Mouse (Mus musculus) small intestine, adult 10 weeks (tissue): ENCODE results near the gene Ryk. TPM values are rescaled to one million over a fixed set of nuclear protein-coding genes. Genes with fewer than 3 reads are reported as not detected.

Experiments used
- polyA plus RNA-seq: library from polyadenylated mRNA; stranded (reverse); fragments of 350-450 nt; fragmentation: Illumina TruSeq; extraction: RNeasy Lipid Tissue Mini Kit (QIAGEN cat#74804); gene quantifications from one replicate; pipeline ENCODE4 v1.2.3, GENCODE M21; 2014; ENCODE audit warnings: low replicate concordance

Gene Ryk
- polyA plus RNA-seq = 66.2 TPM

DNA sequence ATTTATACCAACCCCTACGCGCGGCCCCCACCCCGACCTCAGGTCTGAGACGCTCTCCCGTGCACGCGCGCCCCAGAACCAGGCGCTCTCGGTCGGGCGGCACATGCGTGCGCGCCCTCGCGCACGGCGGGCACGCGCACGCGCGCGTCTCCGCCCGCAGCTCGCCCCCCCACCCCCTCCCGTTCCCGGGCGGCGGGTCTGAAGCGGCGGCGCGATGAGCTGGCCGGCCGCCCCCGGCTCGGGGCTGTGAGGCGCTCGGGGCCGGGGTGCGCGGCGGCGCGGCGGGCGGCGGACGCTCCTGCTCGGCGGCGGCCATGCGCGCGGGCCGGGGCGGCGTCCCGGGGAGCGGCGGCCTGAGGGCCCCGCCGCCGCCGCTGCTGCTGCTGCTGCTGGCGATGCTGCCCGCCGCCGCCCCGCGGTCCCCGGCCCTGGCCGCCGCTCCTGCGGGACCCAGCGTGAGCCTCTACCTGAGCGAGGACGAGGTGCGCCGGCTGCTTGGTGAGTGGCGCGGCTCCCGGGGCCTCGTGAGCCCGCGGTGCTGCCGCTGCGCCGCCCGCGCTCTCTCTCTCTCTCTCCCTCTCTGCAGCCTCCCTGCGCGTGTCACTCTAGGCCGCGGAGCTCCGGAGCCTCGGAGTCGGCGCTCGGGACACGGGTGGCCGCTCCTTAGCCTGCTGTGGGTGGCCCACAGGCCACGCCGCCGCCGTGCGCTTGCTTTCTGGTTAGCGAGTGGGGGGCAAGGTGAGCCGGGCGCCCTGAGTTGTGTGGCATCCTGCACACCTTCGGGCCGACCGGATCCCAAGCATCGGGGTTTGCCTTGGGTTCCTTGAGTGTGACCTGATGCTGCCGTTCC is at the start of gene Ryk:
Gene Ryk (plus strand): TSS at position 176 of the 850 bp plus-strand sequence.

Other genes with a start within 250 kb of the Ryk start
- 4.8 TPM for gene Anapc13, start 208.6 kb upstream of the Ryk start, polyA plus RNA-seq
- gene Cep63, start 208.4 kb upstream of the Ryk start, polyA plus RNA-seq = 22.3 TPM
- 7.4 TPM for gene Amotl2, start 118.2 kb upstream of the Ryk start, polyA plus RNA-seq
- gene Slco2a1, start 153.8 kb downstream of the Ryk start, polyA plus RNA-seq = 9.2 TPM